Mouse (Mus musculus) bone marrow, adult 2 months (tissue): ENCODE measurements around the gene Flnc.

ENCODE experiments used
- CTCF ChIP-seq: fragments of 200-500 bp; IDR thresholded peaks from 2 replicates; pipeline ENCODE4 v1.5.1; 2011; ENCODE audit warnings: low read length, control low read depth; ENCODE audit not compliant: control insufficient read depth, insufficient read depth
- POLR2A ChIP-seq: fragments of 200-500 bp; IDR thresholded peaks from 2 replicates; pipeline ENCODE4 v1.6.1; 2011; ENCODE audit warnings: low read depth, mild to moderate bottlenecking, control low read depth, low read length, borderline replicate concordance; ENCODE audit not compliant: control insufficient read depth

DNA sequence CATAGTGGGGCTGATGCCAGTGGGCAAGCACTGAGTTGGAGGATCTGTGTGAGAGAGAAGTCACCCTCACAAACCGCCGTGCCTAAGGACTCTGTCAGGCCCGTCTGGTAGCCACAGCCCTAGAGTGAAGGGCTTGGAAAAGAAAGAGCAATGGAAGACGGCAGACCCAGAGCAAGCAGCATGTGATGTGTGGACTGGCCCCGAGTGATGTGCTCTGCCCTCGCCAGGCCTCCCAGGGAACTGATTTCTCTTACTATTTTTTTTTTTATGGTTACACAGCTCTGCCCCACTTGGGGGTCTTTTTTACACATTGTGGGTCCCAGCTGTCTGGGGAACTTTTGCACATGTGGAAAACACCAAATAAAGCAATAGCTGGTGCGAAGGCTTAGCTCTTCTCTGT, 28.4 kb downstream of the Flnc start:
- TF ChIP-seq POLR2A, result no peak
- TF ChIP-seq CTCF, result no peak
